ENCODE assay signal across 8 mouse cellular contexts in the genomic region with DNA sequence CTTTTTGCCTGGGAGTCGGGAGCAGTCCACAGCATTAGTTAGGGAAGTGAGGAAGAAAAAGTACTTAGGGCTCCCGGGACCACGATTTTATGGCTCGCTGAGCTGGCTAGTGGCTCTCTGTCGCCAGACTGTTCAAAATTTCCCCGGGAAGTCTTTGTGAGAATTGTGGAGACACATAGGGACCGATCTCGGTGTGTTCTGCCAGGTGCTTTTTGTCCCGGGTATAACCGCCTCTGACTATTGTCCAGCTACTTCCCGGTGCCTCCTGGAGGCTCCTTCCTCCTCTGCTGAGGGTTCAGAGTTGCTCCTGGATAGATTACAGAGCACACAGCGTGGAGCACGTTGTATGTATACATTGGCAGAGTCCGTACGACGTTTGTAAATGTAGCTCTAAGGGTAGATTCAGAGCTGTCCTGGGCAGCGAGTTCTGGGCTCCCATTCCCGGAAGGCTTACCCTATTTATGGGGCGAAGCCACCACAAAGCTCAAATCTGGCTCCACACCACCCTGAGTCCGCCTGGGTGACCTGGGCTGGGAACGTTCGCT. TPM values are rescaled to one million over a fixed set of nuclear protein-coding genes. Genes with fewer than 3 reads are reported as not detected.
DNase-seq lines count a peak whose midpoint lies in the region; ATAC-seq and TF ChIP-seq lines count a peak whose summit lies in the region.

No protein-coding gene starts in this region.

- WGBS in embryonic facial prominence, embryonic 15.5 days = under 1% methylated on average over 22 of the region's 22 CpGs
- under 1% methylated on average over 22 of the region's 22 CpGs for WGBS in heart, postnatal 0 days

- H3K4me2 ChIP-seq in embryonic facial prominence, embryonic 15.5 days (replicated peaks) = peak overlapping the region; percentile 80
- H3K4me2 ChIP-seq in heart, postnatal 0 days (ENCODE audit: low read depth, low read length) = peak overlapping the region; percentile 73

- peak overlapping the region; percentile 59 for H3K9ac ChIP-seq in embryonic facial prominence, embryonic 15.5 days
- H3K9ac ChIP-seq in heart, postnatal 0 days (replicated peaks; ENCODE audit: low read depth, low read length) = peak overlapping the region; percentile 92

- no peaks in the 10 kb centered on the region for H3K27me3 ChIP-seq in embryonic facial prominence, embryonic 15.5 days
- H3K27me3 ChIP-seq in heart, postnatal 0 days (ENCODE audit: control insufficient read depth, insufficient read depth, low read length) = no peaks in the 10 kb centered on the region

- TF ChIP-seq EP300 in heart, postnatal 0 days (IDR thresholded peaks at IDR 0.05; ENCODE audit: low read depth) = no peak

- H3K36me3 ChIP-seq in embryonic facial prominence, embryonic 15.5 days = no peaks in the 10 kb centered on the region
- no peaks in the 10 kb centered on the region for H3K36me3 ChIP-seq in heart, postnatal 0 days (replicated peaks; ENCODE audit: control insufficient read depth, insufficient read depth, low read length)

- 0 out of 2 replicates have a peak, but pooled peaks have one; percentile 16 for ATAC-seq in embryonic facial prominence, embryonic 15.5 days (ENCODE audit: insufficient number of reproducible peaks, low FRiP score, low TSS enrichment, low read depth)
- peak; percentile 2; the same call in 1 of the 2 replicates for ATAC-seq in heart, postnatal 0 days (ENCODE audit: insufficient read depth, low read depth)
- ATAC-seq in megakaryocyte progenitor cell, adult 5-6 weeks (replicated peaks; ENCODE audit: poor library complexity) = 0 out of 2 replicates have a peak, but pooled peaks have one; percentile 7

- 0 out of 2 replicates have a peak, but pooled peaks cover 7% of the 10 kb centered on the region for H3K4me1 ChIP-seq in embryonic facial prominence, embryonic 15.5 days
- H3K4me1 ChIP-seq in heart, postnatal 0 days (ENCODE audit: control insufficient read depth, insufficient read depth) = peaks cover 15% of the 10 kb centered on the region

- DNase-seq in right cerebral cortex, postnatal 10 days (ENCODE audit: low spot score in 2 of 2) = peak; percentile 30 to 37
- DNase-seq in right cerebral cortex, postnatal 36 days (ENCODE audit: low spot score in 2 of 2) = no peak
- DNase-seq in heart, postnatal 0 days (ENCODE audit: low spot score) = peak; percentile 52
- DNase-seq in kidney, postnatal 25 days = peak; percentile 49 to 56
- peak; percentile 31 for DNase-seq in urinary bladder, adult 2 months (ENCODE audit: low spot score)
- no peak for DNase-seq in cerebellum, adult 9-10 months

- TF ChIP-seq CTCF in heart, postnatal 0 days (IDR thresholded peaks at IDR 0.05; ENCODE audit: low read depth) = no peak

- no peaks in the 10 kb centered on the region for H3K9me3 ChIP-seq in embryonic facial prominence, embryonic 15.5 days (replicated peaks)
- H3K9me3 ChIP-seq in heart, postnatal 0 days (replicated peaks; ENCODE audit: control insufficient read depth, low read length) = no peaks in the 10 kb centered on the region

- H3K4me3 ChIP-seq in embryonic facial prominence, embryonic 15.5 days (replicated peaks) = peak overlapping the region; percentile 77
- peak overlapping the region; percentile 83 for H3K4me3 ChIP-seq in heart, postnatal 0 days (ENCODE audit: low read depth, low read length)

- peak overlapping the region; percentile 93 for H3K27ac ChIP-seq in embryonic facial prominence, embryonic 15.5 days (replicated peaks)
- peak overlapping the region; percentile 97 for H3K27ac ChIP-seq in heart, postnatal 0 days (ENCODE audit: low read depth)

RNA-seq across cellular contexts. Expression of gene Ptprk, which starts 0.9 kb away (rescaled TPM):
- 25.1 and 26.4 TPM in 2 replicates for polyA plus RNA-seq in embryonic facial prominence, embryonic 15.5 days (2015; fragmentation: Nextera tagmentation; extraction: Ambion mirVana)
- total RNA-seq in heart, postnatal 0 days (2014; rRNA removed; ENCODE audit: low replicate concordance) = 65.8 and 70.3 TPM in 2 replicates
- polyA plus RNA-seq in heart, postnatal 0 days (2015; fragmentation: Nextera tagmentation; extraction: Ambion mirVana) = 25.6 and 26.0 TPM in 2 replicates
- total RNA-seq in megakaryocyte progenitor cell, adult 5-6 weeks (2015) = 0.35 and 0.44 TPM in 2 replicates
- total RNA-seq in megakaryocyte progenitor cell, adult 5-6 weeks (2017) = 0.33 and 0.95 TPM in 2 replicates
- polyA plus RNA-seq in urinary bladder, adult 2 months (2012; rRNA removed) = 13.2 and 18.2 TPM in 2 replicates

Comparison
In these comparisons a context has a peak if more than half of its experiments do, and no peak if none do; other contexts are left out.
1. DNase-seq: peak in right cerebral cortex, postnatal 10 days (2 of 2), heart, postnatal 0 days (single experiment), kidney, postnatal 25 days (2 of 2) and urinary bladder, adult 2 months (single experiment); none in right cerebral cortex, postnatal 36 days (0 of 2) and cerebellum, adult 9-10 months (single experiment).
2. Peak in every context shown above with its lines, with median percentiles within 50 percentile points of each other: ATAC-seq.